Mouse (Mus musculus) neural tube, embryonic 11.5 days (tissue): ENCODE results near the gene Rpl14. TPM values are rescaled to one million over a fixed set of nuclear protein-coding genes. Genes with fewer than 3 reads are reported as not detected.
"Not testable (repeated sequence)": the region's sequence is repeated elsewhere in the genome, so short reads cannot be mapped to it uniquely, and the experiment has no call there.

ENCODE experiments used
- ATAC-seq: fragments of 200-750 bp; cut with Nextera tagmentation; 2 replicates; pipeline ENCODE4 v1.8.0; 2017; ENCODE audit warnings: moderate number of reproducible peaks, mild to moderate bottlenecking, moderate TSS enrichment, moderate library complexity; ENCODE audit not compliant: insufficient read depth, low FRiP score, low TSS enrichment
- DNase-seq: peaks from one replicate; pipeline ENCODE4 v3.0.0-alpha.2; 2015; ENCODE audit warnings: low spot score
- H3K27ac ChIP-seq: fragments of 300-500 bp; sonication (generic); 2 replicates; pipeline ENCODE4 v1.5.1; 2014; ENCODE audit warnings: low read depth, mild to moderate bottlenecking, low read length
- H3K27me3 ChIP-seq: fragments of 300-500 bp; sonication (generic); 2 replicates; pipeline ENCODE4 v1.6.1; 2014; ENCODE audit warnings: mild to moderate bottlenecking, low read length, mixed read lengths; ENCODE audit not compliant: control insufficient read depth, insufficient read depth
- H3K36me3 ChIP-seq: fragments of 300-500 bp; sonication (generic); 2 replicates; pipeline ENCODE4 v1.6.1; 2014; ENCODE audit warnings: mild to moderate bottlenecking, low read length, moderate library complexity, mixed read lengths; ENCODE audit not compliant: control insufficient read depth, insufficient read depth
- H3K4me1 ChIP-seq: fragments of 300-500 bp; sonication (generic); 2 replicates; pipeline ENCODE4 v1.6.1; 2014; ENCODE audit warnings: low read length, mixed read lengths; ENCODE audit not compliant: control insufficient read depth, insufficient read depth
- H3K4me2 ChIP-seq: fragments of 300-500 bp; sonication (generic); 2 replicates; pipeline ENCODE4 v1.6.1; 2014; ENCODE audit warnings: low read depth, mild to moderate bottlenecking, moderate library complexity
- H3K4me3 ChIP-seq: fragments of 300-500 bp; sonication (generic); 2 replicates; pipeline ENCODE4 v1.5.1; 2014; ENCODE audit warnings: low read depth, low read length
- H3K9ac ChIP-seq: fragments of 300-500 bp; sonication (generic); 2 replicates; pipeline ENCODE4 v1.6.1; 2014; ENCODE audit warnings: mild to moderate bottlenecking, low read length
- H3K9me3 ChIP-seq: fragments of 300-500 bp; sonication (generic); 2 replicates; pipeline ENCODE4 v1.6.1; 2016; ENCODE audit warnings: low read length; ENCODE audit not compliant: control insufficient read depth
- WGBS: fragments of 180-500 bp; shearing (Covaris S2); extraction: QIAGEN DNeasy Blood & Tissue Kit; methylation state at CpG from one replicate; pipeline ENCODE4 v1.1.7; 2014; 5-methylcytosine and 5-hydroxymethylcytosine counted together
- polyA plus RNA-seq: library from polyadenylated mRNA; unstranded; fragments of >200 nt; fragmentation: Nextera tagmentation; extraction: Ambion mirVana; gene quantifications from 2 replicates; pipeline ENCODE4 v1.2.1, GENCODE M21; 2014

Rpl14 gene
- 750 and 805 TPM in 2 replicates for polyA plus RNA-seq

DNA sequence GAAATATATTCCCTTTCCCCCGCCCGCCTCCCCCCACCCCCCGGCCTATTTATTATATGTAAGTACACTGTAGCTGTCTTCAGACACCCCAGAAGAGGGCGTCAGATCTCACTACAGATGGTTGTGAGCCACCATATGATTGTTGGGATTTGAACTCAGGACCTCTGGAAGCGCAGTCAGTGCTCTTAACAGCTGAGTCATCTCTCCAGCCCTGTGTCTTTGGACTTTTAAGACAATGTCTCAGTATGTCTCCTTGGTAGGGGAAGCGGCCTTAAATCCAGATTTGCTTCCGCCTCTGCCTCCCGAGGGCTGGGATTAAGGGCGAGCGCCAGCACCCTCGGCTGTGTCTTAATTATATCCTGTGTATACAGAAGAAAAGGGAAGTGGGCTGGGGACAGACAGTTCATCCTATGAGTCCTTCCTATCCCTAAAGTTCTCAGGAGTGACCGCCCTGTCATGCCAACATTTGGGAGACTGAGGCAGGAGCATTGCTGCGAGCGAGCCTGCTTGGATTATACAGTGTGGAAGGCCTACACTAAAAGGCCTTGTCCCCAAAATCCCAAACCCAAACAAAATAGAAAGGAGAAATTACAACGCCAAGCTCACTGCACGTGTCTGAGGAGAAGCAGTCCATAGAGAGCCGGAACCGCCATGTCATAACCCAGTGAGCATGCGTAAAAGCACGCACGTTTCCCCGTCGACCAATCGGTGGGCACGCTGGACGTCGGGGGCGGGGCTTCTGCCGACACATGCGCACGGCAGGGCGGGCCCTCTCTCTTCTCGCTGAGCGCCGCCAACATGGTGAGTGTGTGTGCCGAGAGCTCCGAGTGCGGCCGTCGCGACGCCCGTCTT lies at the start of gene Rpl14:
TSS of gene Rpl14 (plus strand) at position 704 of the 852 bp plus-strand sequence.
- 6% methylated on average over 43 of the region's 43 CpGs for WGBS
- H3K4me3 ChIP-seq, result peak within 1 kb of the TSS; percentile 84
- H3K4me1 ChIP-seq, result peaks cover 13% of the 10 kb centered on the region
- peaks cover 20% of the 10 kb centered on the region for H3K36me3 ChIP-seq
- ATAC-seq, result peak; percentile 96
- H3K27ac ChIP-seq, result peak within 1 kb of the TSS; percentile 46; the same call in 1 of the 2 replicates
- DNase-seq, result peak; percentile 97
- H3K9me3 ChIP-seq, result no peaks in the 10 kb centered on the region
- H3K27me3 ChIP-seq, result no peaks in the 10 kb centered on the region
- peak within 1 kb of the TSS; percentile 94 for H3K4me2 ChIP-seq
- peak within 1 kb of the TSS; percentile 93 for H3K9ac ChIP-seq

DNA sequence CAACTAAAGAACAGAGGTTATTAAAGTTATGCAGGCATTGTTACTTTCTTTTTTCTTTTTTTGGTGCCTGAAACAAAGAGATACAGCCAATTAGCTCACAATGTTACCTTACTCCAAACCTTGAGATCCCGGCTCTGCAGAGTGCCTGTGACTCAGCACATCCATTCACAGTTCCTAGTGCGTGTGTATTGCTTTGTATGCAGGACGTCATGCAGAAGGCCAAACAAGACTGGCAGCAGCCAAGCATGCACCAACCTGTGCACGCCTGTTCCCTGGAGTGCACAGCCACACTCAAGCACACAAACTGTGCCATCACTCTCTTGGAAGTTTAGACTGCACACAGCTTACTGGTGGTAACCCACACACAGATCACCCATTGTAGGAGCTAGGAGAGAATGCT lies 44.0 kb upstream of the Rpl14 start:
- Histone ChIP-seq H3K4me1 (no peaks in the 10 kb centered on the region), H3K9ac (no peak overlapping the region), H3K36me3 (no peaks in the 10 kb centered on the region), H3K9me3 (no peaks in the 10 kb centered on the region), H3K4me3 (no peak overlapping the region), H3K4me2 (no peak overlapping the region), H3K27ac (no peak overlapping the region), H3K27me3 (no peaks in the 10 kb centered on the region)
- 74% methylated on average over 4 of the region's 4 CpGs for WGBS
- ATAC-seq (no peak), DNase-seq (no peak)

DNA sequence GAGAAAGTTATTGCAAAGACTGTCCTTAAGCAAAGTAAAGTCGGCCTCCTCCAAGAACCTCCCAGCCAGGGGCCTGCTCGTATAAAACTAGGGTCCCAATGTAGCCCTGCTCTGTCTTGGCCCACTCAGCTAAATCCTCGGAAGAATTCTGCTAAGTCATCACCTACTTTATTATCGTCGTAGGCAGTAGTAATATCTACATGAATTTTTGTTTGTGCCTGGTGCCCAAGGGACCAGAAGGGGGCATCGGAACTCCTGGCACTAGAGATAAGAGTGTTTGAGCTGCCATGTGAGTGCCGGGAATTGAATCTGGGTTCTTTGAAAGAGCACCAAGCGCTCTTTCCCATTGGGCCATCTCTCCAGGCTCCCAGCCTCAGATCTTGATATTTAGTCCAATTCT lies 43.3 kb upstream of the Rpl14 start:
- no peak for ATAC-seq
- 92% methylated on average over 8 of the region's 8 CpGs for WGBS
- no peaks in the 10 kb centered on the region for H3K36me3 ChIP-seq
- H3K27me3 ChIP-seq, result no peaks in the 10 kb centered on the region
- H3K9ac ChIP-seq, result no peak overlapping the region
- H3K4me3 ChIP-seq, result no peak overlapping the region
- no peak overlapping the region for H3K4me2 ChIP-seq
- no peak for DNase-seq
- H3K4me1 ChIP-seq, result no peaks in the 10 kb centered on the region
- no peak overlapping the region for H3K27ac ChIP-seq
- H3K9me3 ChIP-seq, result no peaks in the 10 kb centered on the region

DNA sequence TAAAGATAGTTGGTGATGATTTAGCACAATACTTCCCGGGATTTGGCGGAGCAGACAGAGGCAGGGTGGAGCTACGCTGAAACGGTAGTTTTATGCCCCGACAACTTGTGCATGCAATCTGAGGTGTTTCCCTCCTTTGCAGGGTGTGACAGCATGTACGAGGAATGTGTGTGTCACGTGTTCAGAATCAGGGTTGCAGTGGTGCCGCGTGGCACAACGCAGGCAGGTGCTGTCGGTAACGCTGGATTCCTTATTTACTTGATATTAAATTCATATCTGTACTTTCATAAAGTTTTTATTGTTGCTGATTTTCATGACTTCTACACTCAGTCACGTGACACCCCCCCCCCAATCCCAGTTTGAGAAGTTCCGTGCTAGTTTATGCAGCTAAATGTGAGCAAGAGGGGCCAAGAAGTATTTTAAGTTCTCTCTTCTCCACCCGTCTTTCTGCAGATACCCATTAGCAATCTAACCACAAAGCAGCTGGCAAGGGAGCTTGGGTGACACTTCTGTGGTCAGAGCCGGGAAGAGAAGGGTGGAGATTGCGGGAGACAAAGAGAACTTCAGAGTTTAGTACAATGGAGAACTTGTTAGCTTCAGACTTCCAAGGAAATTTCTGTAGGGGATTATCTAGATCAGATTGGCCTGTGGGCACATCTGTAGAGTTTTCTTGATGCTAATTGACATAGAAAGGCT lies 42.3 kb upstream of the Rpl14 start:
- WGBS, result 87% methylated on average over 17 of the region's 17 CpGs
- Histone ChIP-seq H3K4me2 (no peak overlapping the region), H3K9ac (no peak overlapping the region), H3K9me3 (no peaks in the 10 kb centered on the region), H3K4me3 (no peak overlapping the region), H3K27ac (no peak overlapping the region), H3K36me3 (no peaks in the 10 kb centered on the region), H3K4me1 (no peaks in the 10 kb centered on the region), H3K27me3 (no peaks in the 10 kb centered on the region)
- ATAC-seq (no peak), DNase-seq (no peak)

DNA sequence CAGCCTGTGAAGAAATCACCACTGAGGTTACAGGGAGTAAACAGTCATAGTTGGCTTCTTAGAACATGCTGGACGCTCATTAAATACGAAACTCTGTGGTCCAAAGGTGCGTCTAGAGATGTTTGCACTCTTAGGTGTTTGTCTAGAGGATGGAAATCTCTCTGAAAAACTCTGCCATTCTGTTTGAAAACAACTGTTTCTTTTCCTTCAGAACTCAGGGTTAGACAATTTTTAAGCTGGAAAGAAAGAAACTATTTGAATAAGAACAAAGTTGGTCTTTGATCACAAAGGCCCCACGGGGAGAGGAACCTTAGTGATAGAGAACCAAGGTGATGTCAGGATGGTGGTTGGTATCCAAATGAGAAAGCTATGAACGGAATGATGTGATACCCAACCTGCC lies 40.8 kb upstream of the Rpl14 start:
- Histone ChIP-seq H3K4me2 (no peak overlapping the region), H3K27ac (no peak overlapping the region), H3K36me3 (no peaks in the 10 kb centered on the region), H3K4me3 (no peak overlapping the region), H3K4me1 (no peaks in the 10 kb centered on the region), H3K27me3 (no peaks in the 10 kb centered on the region), H3K9me3 (no peaks in the 10 kb centered on the region), H3K9ac (no peak overlapping the region)
- no peak for DNase-seq
- WGBS, result 86% methylated on average over 5 of the region's 5 CpGs
- no peak for ATAC-seq

DNA sequence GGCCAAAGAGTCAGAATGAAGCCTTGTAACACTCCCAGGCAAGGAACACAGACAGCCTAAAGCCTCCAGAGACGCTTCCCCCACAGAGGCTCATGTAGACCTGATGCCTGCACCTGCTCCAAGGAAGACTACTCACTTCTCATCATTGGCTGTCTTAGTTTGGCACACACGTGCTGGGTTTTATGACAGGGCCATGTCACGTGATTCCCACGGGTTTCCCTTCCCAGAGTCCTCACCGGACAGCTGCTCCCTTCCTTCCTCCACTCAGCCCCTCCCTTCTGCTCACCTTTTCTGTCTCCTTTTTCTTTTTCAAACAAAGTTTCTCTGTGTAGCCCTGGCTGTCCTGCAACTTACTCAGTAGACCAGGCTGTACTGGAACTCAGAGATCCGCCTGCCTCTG lies 39.2 kb upstream of the Rpl14 start:
- H3K27ac ChIP-seq, result no peak overlapping the region
- no peaks in the 10 kb centered on the region for H3K27me3 ChIP-seq
- no peak for DNase-seq
- H3K9ac ChIP-seq, result no peak overlapping the region
- ATAC-seq, result no peak
- WGBS, result 85% methylated on average over 6 of the region's 6 CpGs
- no peaks in the 10 kb centered on the region for H3K36me3 ChIP-seq
- no peaks in the 10 kb centered on the region for H3K4me1 ChIP-seq
- no peak overlapping the region for H3K4me2 ChIP-seq
- H3K4me3 ChIP-seq, result no peak overlapping the region
- no peaks in the 10 kb centered on the region for H3K9me3 ChIP-seq

DNA sequence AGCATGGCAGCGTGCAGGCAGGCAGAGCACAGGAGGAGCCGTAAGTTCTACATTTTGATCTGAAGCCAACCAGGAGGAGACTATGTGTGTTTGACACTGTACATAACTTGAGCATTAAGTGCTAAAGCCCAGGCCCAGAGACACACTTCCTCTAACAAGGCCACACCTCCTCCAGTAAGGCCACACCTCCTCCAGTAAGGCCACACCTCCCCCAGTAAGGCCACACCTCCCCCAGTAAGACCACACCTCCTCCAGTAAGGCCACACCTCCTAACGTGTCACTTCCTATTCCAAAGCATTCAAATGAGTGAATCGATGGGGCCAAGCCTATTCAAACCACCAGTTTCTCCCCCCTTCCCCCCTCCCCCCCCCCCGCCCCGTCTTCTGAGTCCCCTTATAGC lies 38.6 kb upstream of the Rpl14 start:
- no peak overlapping the region for H3K4me3 ChIP-seq
- H3K4me1 ChIP-seq, result no peaks in the 10 kb centered on the region
- DNase-seq (no peak), ATAC-seq (no peak)
- no peaks in the 10 kb centered on the region for H3K36me3 ChIP-seq
- H3K27me3 ChIP-seq, result no peaks in the 10 kb centered on the region
- no peak overlapping the region for H3K4me2 ChIP-seq
- WGBS, result 89% methylated on average over 4 of the region's 6 CpGs
- no peaks in the 10 kb centered on the region for H3K9me3 ChIP-seq
- H3K9ac ChIP-seq, result no peak overlapping the region
- no peak overlapping the region for H3K27ac ChIP-seq

DNA sequence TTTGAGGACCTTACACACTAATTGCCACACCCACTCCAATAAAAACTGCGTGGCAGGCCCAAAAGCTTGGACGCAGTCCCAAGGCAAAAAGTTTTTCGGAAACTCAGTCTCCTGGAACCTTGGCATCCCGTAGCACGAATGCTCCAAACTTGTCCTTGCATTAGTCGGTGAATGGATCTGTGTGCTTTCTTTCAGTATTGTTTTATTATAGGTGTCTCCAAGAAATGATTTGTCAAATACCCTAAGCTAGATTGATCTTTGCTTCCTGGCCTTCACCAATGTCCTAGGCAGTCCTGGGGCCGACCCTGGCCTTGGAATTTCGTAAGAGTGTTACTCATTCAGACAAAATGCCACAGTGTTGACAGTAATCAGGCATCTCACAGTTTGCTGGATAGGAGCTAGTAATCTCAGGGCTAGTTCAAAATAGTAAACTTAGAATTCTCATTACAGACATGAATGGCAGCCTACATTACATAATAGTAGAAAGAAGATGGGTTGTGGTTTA lies 37.7 kb upstream of the Rpl14 start:
- DNase-seq, H3K27ac ChIP-seq, H3K4me2 ChIP-seq, H3K9me3 ChIP-seq, H3K4me1 ChIP-seq, H3K27me3 ChIP-seq, H3K36me3 ChIP-seq, H3K4me3 ChIP-seq, ATAC-seq, H3K9ac ChIP-seq: not testable (repeated sequence)
- 95% methylated on average over 8 of the region's 8 CpGs for WGBS
